Mouse (Mus musculus) cerebellum, postnatal 10 days (tissue): ENCODE data around the gene Rnase4.

ENCODE experiments used
- DNase-seq, 2 experiments: peaks; one replicate each; pipeline ENCODE4 v3.0.0; 2021; ENCODE audit warnings: mixed read lengths in 2 of 2

Gene Rnase4

DNA sequence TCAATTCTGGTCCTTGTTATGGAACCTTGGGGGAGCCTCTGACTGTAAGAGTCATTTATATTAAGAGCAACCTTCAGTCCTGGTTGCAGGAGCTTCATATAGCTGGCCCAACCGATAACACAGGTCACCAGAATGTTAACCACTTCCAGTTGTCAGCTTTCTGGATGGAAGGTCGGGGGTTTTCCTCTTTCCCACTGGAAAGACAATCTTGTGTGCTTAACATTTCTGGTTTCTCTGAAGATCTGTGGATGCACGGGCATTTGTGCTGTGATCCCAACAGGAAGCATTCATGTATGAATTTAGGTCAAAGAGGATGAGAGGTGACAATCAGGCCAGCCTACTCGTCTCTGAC lies 38.7 kb downstream of the Rnase4 start:
- DNase-seq, result no peak

DNA sequence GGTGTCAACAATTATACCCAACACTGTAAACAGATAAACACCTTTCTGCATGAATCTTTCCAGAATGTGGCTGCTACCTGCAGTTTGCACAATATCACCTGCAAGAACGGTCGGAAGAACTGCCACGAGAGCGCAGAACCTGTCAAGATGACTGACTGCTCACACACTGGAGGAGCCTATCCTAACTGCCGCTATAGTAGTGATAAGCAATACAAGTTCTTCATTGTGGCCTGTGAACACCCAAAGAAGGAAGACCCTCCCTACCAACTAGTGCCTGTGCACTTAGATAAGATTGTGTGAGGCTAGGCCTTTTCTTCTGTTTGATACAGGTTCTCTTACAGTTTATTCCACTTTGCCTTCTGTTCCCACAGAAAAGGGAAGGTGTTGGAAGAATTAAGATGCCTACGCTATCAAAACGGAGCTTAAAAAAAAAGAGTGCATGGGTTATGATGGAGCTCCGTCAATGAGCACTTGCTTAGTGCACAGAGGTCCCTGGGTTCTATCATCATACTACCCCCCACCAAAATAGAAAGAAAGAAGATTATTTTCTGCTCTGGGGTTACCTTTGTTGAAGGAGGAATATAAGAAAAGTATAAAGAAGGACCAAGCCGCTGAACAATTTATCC lies 39.6 kb downstream of the Rnase4 start:
- DNase-seq, result no peak

DNA sequence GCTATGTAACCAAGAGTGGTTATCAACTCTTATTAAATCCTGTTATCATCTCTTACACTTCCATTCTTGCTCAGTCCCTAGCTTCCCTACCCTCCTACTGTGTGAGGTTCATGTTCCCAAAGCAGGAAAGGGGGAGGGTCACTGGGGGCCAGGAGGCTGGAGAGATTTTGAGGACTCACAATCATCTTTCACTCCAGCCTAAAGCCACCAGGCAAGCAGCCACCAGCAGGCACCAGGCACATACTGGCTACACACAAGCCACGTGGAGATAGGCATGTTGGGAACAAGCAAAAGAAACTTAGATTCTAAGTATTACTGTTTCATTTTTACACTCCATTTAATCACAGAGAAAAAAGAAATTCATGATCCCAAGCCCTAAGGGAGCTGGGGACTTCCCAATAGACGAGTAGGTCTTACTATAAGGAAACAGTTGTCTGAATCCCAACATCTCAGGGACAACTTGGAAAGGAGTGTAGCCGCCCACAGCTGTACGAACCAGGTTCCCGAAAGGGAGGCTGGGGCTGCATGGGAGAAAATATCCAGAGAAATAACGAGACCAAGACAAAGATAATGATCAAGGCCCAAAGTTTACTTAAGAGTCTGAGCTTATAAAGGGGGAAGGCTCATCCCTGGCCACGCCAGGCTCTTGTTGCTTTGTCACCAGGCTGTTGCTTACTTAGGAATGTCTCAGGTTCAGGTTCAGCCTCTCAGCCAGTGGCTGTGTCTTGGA lies 40.4 kb downstream of the Rnase4 start:
- DNase-seq, result no peak

DNA sequence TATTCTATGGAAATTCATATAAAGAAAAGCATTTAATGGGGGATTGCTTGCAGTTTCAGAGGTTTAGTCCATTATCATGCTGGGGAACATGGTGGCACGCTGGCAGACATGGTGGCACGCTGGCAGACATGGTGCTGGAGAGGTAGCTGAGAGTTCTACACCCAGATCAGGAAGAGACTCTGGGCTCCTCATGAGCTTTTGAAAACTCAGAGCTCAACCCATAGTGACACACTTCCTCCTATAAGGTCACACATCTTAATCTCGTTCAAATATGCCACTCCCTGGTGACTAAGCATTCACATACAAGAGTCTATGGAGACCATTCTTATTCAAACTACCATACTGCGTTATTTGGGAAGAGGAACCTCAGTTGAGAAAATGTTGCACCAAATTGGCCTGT lies 41.5 kb downstream of the Rnase4 start:
- DNase-seq, result no peak

DNA sequence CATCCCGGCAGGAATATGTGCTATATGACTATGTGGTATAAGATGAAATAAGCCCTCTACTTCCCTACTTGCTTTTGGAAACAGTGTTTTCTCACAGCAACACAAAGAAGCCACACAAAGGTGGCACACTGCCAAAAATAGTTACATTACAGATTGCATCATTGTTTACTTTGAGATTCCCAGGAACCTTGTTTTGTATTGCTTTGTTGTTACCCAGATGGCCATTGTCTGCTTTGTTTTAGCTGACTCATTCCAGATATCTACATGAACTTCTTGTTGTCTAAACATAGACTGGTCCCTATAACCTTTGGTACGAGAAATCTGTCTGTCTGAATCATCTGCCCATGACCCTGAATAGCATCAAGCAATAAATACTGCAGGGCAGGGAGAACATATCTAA lies 49.5 kb downstream of the Rnase4 start:
- no peak for DNase-seq

DNA sequence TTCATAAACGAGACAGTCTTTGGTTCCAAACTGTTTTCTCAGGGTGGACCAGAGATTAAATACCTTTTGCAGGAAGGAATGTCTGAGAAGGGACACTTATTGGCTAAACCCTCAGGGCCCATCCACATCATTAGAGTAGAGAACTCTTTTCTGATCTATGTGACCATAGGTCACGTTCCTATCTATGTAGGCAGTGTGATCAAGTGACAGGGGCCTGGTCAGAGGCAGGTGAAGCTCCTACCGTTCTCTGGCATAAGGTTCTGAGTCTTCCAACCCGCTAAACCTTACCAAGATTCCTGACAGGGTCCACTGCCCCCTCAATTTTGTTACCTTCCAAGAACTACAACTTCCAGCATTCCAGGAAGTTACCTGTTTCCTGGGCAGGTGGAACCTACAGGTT lies 51.2 kb downstream of the Rnase4 start:
- no peak for DNase-seq

DNA sequence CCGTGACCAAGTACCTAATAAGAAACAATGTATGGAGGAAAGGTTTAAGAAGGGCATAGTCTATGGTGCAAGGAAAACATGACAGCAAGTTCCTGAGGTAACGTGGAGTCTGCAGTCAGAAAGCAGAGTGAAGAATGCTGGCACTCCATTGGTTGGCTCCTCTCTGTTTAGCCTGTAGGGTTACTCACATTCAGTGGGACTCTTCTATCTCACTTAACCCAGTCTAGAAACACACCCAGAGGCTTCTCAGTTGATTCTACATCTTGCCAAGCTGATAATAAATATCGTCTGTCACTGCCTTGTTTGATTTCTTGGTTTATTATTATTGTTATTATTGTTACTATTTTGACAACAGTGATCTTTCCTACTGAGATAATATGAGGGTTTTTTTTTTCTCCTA lies 51.7 kb downstream of the Rnase4 start:
- no peak for DNase-seq

DNA sequence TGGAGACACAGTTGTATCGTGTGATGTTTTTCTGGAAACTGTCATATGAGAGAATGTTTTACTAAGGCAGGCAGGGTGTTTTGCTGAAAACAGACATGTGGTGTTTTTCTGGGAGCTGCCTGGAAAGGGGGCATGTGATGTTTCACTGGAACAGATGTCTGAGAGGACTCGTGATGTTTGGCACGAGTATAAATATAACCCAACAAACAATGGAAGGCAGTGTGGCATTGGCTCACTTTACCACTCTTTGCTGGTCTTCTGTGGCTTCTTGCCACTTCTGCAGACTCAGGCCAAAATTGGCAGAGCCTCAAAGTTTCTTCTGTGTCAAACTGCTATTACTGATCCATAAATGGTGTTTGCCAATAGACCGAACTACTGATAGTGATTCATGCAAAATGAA lies 52.4 kb downstream of the Rnase4 start:
- peak in 1 of 2 experiments; percentile 10 for DNase-seq

DNA sequence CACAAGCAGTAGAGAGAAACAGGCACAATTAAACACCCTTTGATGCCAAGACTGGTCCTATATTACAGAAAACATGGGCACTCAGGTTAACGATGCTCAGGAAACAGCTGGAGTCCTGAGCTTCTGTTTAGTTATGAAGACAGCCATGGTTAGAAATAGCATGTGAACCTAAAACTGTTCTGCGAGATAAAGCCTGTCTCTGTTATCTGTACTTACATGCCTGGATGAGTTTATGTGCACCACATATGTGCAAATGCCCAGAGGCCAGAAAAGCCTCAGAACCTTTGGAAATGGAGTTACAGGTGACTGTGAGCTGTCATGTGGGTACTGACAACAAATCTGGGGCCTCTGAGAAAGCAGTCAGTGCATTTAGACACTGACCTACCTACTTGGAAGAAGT lies 53.1 kb downstream of the Rnase4 start:
- DNase-seq, result no peak

DNA sequence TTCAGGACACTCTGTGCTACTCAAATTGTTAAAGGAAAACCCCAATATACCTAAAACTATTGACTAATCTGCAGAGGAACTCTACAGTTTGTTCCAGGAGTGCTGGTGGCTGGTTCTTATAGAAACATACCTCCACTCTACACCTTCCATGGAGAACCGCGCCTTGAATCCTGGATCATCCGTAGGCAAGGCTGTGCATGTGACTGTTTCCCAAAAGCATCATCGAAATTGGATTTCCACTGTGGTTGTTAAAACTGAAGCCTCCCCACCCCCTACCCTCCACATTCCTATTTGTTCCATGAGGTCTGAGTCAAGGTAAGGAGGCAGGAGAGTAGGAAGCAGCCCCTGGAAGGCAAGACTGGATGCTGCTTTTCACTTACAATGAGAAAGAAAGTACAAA lies 53.6 kb downstream of the Rnase4 start:
- no peak for DNase-seq

DNA sequence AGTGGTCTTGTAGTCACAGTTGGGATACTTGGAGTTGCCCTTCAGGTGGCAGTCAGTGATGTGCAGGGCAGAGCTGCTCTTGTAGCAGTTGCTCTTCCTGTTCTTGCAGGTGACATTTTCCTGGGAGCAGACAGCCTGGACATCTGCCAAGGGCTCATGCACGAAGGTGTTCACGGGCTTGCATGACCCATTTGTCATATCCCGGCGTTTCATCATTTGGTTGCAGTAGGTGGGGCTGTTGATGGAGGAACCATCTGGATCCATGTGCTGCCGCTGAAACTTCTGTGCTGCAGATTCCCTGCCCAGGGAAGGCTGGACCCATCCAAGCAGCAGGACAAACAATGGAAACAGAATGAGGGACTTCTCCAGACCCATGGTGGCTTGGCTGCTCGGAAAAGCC lies 54.6 kb downstream of the Rnase4 start:
- DNase-seq, result peak; percentile 33 to 36

DNA sequence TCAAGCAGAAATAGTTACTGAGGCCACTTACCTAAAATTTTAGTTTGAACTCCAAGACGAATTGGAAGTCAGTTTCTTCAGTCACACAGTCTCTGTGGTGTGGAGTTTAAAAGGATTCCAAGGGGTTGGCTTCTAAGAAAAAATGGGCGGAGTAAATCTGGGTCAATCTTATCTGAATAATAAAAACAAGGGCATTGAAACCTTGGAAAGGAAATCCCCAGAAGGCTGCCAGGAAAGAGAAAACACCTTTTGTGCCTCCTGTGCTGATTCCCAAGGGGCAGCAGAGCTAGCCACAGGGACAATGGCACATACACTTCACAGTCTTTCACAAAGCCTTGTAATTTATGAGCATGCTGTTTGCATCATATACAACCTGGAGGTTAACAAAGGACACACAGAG lies 55.8 kb downstream of the Rnase4 start, which contains the start of gene Rnase1:
Gene Rnase1, minus strand, starts transcription at position 101 of the 400 bp plus-strand sequence.
- no peak for DNase-seq

DNA sequence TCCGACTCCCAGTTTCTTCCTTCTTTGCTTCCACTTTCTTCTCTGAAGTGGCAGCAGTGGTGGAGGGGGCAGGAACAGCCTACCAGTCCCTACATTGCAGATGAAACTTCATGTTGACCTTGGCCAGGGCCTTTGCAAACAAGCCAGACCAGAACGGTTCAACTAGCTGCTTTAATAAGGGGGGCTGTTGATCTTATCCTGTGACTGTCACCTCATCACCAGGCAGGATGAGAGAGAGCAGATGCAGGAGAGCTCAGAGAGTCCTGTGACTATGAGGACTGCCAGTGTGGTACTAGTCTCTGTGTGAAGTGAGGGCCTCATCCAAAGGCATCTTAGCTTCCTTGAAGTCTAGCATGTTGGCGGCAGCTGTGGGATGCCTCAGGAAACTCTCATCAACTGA lies 57.1 kb downstream of the Rnase4 start:
- DNase-seq, result no peak

DNA sequence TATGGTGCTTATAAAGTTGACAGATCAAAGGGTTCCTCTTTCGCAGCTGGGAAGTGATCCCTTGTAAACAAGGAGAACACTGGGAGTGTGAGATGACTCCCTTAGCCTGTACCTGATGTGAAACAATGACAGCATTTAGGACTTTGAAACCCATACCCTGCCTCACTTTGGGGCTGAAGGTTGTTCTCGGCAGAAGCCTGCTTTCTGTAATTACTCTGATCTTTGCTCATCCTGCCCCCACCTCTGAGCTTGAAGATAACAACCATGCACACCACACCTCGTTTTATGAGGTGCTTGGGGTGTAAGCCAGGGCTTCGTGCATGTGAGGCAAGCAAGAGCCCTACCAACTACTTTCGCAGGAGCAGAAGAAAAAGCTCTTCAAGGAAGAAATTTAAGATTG lies 58.3 kb downstream of the Rnase4 start:
- DNase-seq, result no peak

DNA sequence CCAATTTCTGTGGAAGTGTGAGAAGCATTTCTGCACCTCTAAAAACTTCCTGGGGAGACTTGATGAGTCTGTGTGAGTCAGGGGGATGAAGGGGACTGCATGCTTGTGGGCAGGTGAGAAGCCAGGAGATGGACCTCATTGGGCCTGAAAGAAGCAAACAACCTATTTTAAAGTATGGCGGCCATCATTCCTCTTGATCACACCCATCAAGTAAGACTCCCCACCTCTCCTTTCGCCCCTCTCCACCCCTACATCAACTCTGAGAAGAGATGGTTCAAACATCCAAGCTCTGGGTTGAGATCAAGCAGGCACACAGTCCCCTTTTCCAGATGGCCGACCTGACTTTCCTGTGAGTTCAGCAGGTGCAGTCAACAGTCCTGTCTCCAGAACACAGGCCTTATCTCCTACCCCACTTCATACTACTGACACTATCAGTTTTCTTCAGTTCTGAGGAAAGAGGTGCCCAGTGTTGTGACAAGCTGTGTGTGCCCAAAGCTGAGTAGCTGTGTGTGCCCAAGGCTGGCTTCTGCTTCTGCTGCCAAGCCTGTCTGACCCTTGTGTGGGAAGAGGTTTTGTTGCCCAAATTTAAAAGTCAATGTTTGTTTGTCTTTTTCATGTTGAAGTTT lies 59.4 kb downstream of the Rnase4 start:
- no peak for DNase-seq

DNA sequence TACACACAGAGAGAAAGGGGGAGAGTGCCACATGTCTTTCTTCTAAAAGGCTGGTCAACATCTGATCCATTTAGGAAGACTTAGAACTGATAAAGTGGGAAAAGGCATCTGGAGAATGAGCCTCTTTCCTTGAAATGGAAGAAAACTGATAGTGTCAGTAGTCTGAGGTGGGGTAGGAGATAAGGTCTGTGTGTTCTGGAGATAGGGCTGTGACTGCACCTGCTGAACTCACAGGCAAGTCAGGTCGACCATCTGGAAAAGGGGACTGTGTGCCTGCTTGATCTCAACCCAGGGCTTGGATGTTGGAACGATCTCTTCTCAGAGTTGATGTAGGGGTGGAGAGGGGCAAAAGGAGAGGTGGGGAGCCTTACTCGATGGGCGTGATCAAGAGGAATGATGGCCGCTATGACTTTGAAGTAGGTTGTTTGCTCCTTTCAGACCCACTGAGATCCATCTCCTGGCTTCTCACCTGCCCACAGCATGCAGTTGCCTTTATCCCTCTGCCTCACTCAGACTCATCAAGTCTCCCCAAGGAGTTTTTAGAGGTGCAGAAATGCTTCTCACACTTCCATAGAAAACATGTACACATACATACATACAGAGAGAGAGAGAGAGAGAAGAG lies 61.5 kb downstream of the Rnase4 start:
- DNase-seq, result no peak
